Mouse (Mus musculus): ENCODE results near the gene S100a9. TPM values are rescaled to one million over a fixed set of nuclear protein-coding genes. Genes with fewer than 3 reads are reported as not detected.

S100a9 gene
- polyA plus RNA-seq (2012; rRNA removed): 0.21 TPM in 1 of 2 replicates, not detected in the other

GRCm38 (mm10) chr3:90695613-90696012 is at the start of gene S100a9:
TSS of gene S100a9 (minus strand) at chr3:90695721.

GRCm38 (mm10) chr3:90726606-90727005 is 31.1 kb upstream of the S100a9 start, which contains the start of gene Pglyrp4:
TSS of gene Pglyrp4 (plus strand) at chr3:90726906.

GRCm38 (mm10) chr3:90668846-90669245 is 26.7 kb downstream of the S100a9 start, which contains the start of gene S100a8:
TSS of gene S100a8 (plus strand) at chr3:90668978.

GRCm38 (mm10) chr3:90653717-90654116 is 41.8 kb downstream of the S100a9 start, which contains the start of gene S100a7a:
TSS of gene S100a7a (plus strand) at chr3:90654017.

Other genes starting within 250 kb of the S100a9 start
- gene Npr1, start 229.9 kb downstream of the S100a9 start, polyA plus RNA-seq (2012; rRNA removed): 5.0 and 6.2 TPM in 2 replicates
- 3.7 and 4.0 TPM in 2 replicates for gene Ilf2, start 219.6 kb downstream of the S100a9 start, polyA plus RNA-seq (2012; rRNA removed)
- gene Snapin, start 204.7 kb downstream of the S100a9 start, polyA plus RNA-seq (2012; rRNA removed): 8.3 and 8.6 TPM in 2 replicates
- gene Chtop, start 186.2 kb downstream of the S100a9 start, polyA plus RNA-seq (2012; rRNA removed): 16.0 and 17.1 TPM in 2 replicates
- gene S100a1, start 181.3 kb downstream of the S100a9 start, polyA plus RNA-seq (2012; rRNA removed): 83.5 and 96.7 TPM in 2 replicates
- 19.2 and 27.6 TPM in 2 replicates for gene S100a13, start 181.3 kb downstream of the S100a9 start, polyA plus RNA-seq (2012; rRNA removed)
- 19.5 and 23.7 TPM in 2 replicates for gene S100a14, start 168.9 kb downstream of the S100a9 start, polyA plus RNA-seq (2012; rRNA removed)
- gene S100a16, start 158.5 kb downstream of the S100a9 start, polyA plus RNA-seq (2012; rRNA removed): 164 and 185 TPM in 2 replicates
- gene S100a3, start 135.1 kb downstream of the S100a9 start, polyA plus RNA-seq (2012; rRNA removed): 1.00 and 1.2 TPM in 2 replicates
- not detected in 2 replicates for gene S100a2, start 105.5 kb downstream of the S100a9 start, polyA plus RNA-seq (2012; rRNA removed)
- not detected in 2 replicates for gene Gm42674, start 93.8 kb downstream of the S100a9 start, polyA plus RNA-seq (2012; rRNA removed)
- 2.5 and 3.0 TPM in 2 replicates for gene S100a4, start 92.0 kb downstream of the S100a9 start, polyA plus RNA-seq (2012; rRNA removed)
- gene S100a5, start 87.2 kb downstream of the S100a9 start, polyA plus RNA-seq (2012; rRNA removed): not detected in 2 replicates
- gene S100a6, start 82.8 kb downstream of the S100a9 start, polyA plus RNA-seq (2012; rRNA removed): 870 and 990 TPM in 2 replicates
- 0.55 and 1.5 TPM in 2 replicates for gene S100a7a, start 41.7 kb downstream of the S100a9 start, polyA plus RNA-seq (2012; rRNA removed)
- not detected in 2 replicates for gene S100a8, start 26.7 kb downstream of the S100a9 start, polyA plus RNA-seq (2012; rRNA removed)
- 1.9 and 2.0 TPM in 2 replicates for gene Pglyrp4, start 31.2 kb upstream of the S100a9 start, polyA plus RNA-seq (2012; rRNA removed)
- gene Gm5849, start 82.2 kb upstream of the S100a9 start, polyA plus RNA-seq (2012; rRNA removed): not detected in 2 replicates